Mouse (Mus musculus) layer of hippocampus, adult 9-11 months (tissue): Measurements from ENCODE around the gene Emg1.
"Not testable (repeated sequence)": the region's sequence is repeated elsewhere in the genome, so short reads cannot be mapped to it uniquely, and the experiment has no call there.

Experiments
- DNase-seq: peaks from one replicate; pipeline ENCODE4 v3.0.0; 2022

Gene Emg1

GRCm38 (mm10) chr6:124706061-124706627, 5.8 kb downstream of the Emg1 start:
- no peak for DNase-seq

- no peak for DNase-seq
Measured at GRCm38 (mm10) chr6:124704417-124704816, 7.6 kb downstream of the Emg1 start.

- no peak for DNase-seq
Measured at GRCm38 (mm10) chr6:124703789-124704188, 8.2 kb downstream of the Emg1 start.

- DNase-seq: peak; percentile 61
Measured at GRCm38 (mm10) chr6:124702784-124703103, 9.2 kb downstream of the Emg1 start.

GRCm38 (mm10) chr6:124702102-124702783, 9.7 kb downstream of the Emg1 start:
- DNase-seq: no peak

GRCm38 (mm10) chr6:124701338-124701737, 10.6 kb downstream of the Emg1 start:
- DNase-seq: no peak

- peak; percentile 82 for DNase-seq
Measured at GRCm38 (mm10) chr6:124699962-124700610, 11.9 kb downstream of the Emg1 start.

- no peak for DNase-seq
Measured at GRCm38 (mm10) chr6:124699366-124699765, 12.6 kb downstream of the Emg1 start.

GRCm38 (mm10) chr6:124698751-124699150, 13.2 kb downstream of the Emg1 start:
- DNase-seq: no peak

GRCm38 (mm10) chr6:124696441-124697150, 15.4 kb downstream of the Emg1 start:
- no peak for DNase-seq

- peak; percentile 63 for DNase-seq
Measured at GRCm38 (mm10) chr6:124694166-124694955, 17.6 kb downstream of the Emg1 start.

GRCm38 (mm10) chr6:124693243-124693981, 18.6 kb downstream of the Emg1 start:
- no peak for DNase-seq

- DNase-seq: no peak
Measured at GRCm38 (mm10) chr6:124690517-124690916, 21.5 kb downstream of the Emg1 start.

- no peak for DNase-seq
Measured at GRCm38 (mm10) chr6:124689011-124689410, 23.0 kb downstream of the Emg1 start.

- DNase-seq: no peak
Measured at GRCm38 (mm10) chr6:124688151-124688758, 23.7 kb downstream of the Emg1 start.

GRCm38 (mm10) chr6:124686644-124687043, 25.3 kb downstream of the Emg1 start:
- not testable (repeated sequence) for DNase-seq

GRCm38 (mm10) chr6:124685606-124686386, 26.2 kb downstream of the Emg1 start:
- no peak for DNase-seq

- DNase-seq: no peak
Measured at GRCm38 (mm10) chr6:124683591-124684417, 28.2 kb downstream of the Emg1 start.

- DNase-seq: not testable (repeated sequence)
Measured at GRCm38 (mm10) chr6:124682291-124682690, 29.7 kb downstream of the Emg1 start.

- no peak for DNase-seq
Measured at GRCm38 (mm10) chr6:124679486-124679885, 32.5 kb downstream of the Emg1 start.
